Mouse (Mus musculus) megakaryocyte, adult 5-6 weeks (primary cell): ENCODE data around the gene Eml6. TPM values are rescaled to one million over a fixed set of nuclear protein-coding genes. Genes with fewer than 3 reads are reported as not detected.
"Not testable (repeated sequence)": the region's sequence is repeated elsewhere in the genome, so short reads cannot be mapped to it uniquely, and the experiment has no call there.

Experiments used
- ATAC-seq: 2 replicates; pipeline ENCODE4 v1.8.0; 2016; ENCODE audit warnings: mild to moderate bottlenecking, inconsistent platforms; ENCODE audit not compliant: poor library complexity, severe bottlenecking
- total RNA-seq, 2 experiments: library from RNA; stranded (forward) in 1 of 2; stranded (reverse) in 1 of 2; fragments of 153-499, 151-499 nt in 1 of 2; fragments of 221-1000, 200-1000 nt in 1 of 2; gene quantifications; 2 replicates each; pipeline versions ENCODE4 v1.2.3 to v1.2.4; 2015 to 2017

The Eml6 gene
- total RNA-seq, 2 experiments from 2014 or later: 2.1 to 4.0 TPM

- ATAC-seq: no peak
These were observed 164.8 kb downstream of the Eml6 start for GRCm38 (mm10) chr11:29861040-29861439.

DNA sequence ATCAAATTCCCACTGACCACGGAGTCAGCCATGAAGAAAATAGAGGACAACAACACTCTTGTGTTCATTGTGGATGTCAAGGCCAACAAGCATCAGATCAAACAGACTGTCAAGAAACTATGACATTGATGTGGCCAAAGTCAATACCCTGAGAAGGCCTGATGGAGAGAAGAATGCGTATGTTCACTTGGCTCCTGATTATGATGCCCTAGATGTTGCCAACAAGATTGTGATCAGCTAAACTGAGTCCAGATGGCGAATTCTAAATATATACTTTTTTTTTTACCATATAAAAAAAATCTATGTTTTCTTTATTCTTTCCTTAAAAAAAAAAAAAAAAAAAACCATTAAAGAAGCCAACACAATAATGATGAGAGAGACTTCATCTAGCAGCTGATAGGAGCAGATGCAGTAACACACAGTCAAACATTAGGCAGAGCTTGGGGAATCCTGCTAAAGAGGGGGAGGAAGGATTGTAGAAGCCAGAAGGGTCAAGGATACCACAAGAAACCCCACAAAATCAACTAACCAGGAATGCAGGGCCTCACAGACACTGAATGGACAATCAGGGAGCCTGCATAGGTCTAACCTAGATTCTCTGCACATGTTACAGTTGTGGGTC is 185.1 kb downstream of the Eml6 start:
- ATAC-seq: no peak

DNA sequence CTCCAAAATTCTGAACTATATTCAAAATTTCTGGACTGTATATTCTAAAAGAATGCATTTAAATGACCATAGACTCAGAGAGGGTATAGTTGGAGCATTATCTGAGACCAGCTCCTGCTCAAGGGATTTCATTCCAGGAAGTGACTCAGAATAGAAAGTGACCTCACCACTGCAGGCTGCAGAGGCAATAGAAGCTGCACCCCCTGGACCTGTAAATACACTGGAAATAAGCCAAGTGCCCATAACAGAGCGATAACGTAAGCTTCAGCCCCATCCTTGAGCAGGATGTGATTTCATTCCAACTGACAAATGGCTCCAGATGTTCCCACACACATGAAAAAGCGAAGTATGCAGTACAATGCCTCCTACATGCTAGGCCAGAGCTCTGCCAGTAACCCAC is 186.1 kb downstream of the Eml6 start:
- no peak for ATAC-seq

DNA sequence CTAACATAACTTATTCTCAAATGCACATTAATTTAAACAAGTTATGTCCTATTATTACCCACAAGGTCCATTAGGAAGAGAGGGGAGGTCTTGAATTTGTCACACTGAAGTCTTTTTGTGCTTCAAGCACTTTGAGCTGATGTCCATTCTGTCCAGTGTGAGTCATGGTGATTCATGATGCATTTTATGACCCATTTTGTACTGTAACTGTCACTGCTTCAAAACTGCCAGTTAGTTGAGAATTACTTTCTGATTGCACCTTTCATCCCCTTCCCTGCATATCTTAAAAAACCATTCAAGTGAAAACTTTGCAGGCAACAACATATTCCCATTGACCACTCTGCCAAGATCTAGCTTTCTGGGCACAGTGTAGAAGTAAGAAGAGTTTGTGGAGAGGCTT is 188.8 kb downstream of the Eml6 start:
- no peak for ATAC-seq

- ATAC-seq: no peak
These were observed 198.1 kb downstream of the Eml6 start for GRCm38 (mm10) chr11:29827729-29828128.

GRCm38 (mm10) chr11:29826001-29826400 is 199.8 kb downstream of the Eml6 start:
- no peak for ATAC-seq

GRCm38 (mm10) chr11:29825271-29825718 is 200.5 kb downstream of the Eml6 start, which contains the start of gene 4931440F15Rik:
TSS of gene 4931440F15Rik (minus strand) at chr11:29825668.
- not testable (repeated sequence) for ATAC-seq

DNA sequence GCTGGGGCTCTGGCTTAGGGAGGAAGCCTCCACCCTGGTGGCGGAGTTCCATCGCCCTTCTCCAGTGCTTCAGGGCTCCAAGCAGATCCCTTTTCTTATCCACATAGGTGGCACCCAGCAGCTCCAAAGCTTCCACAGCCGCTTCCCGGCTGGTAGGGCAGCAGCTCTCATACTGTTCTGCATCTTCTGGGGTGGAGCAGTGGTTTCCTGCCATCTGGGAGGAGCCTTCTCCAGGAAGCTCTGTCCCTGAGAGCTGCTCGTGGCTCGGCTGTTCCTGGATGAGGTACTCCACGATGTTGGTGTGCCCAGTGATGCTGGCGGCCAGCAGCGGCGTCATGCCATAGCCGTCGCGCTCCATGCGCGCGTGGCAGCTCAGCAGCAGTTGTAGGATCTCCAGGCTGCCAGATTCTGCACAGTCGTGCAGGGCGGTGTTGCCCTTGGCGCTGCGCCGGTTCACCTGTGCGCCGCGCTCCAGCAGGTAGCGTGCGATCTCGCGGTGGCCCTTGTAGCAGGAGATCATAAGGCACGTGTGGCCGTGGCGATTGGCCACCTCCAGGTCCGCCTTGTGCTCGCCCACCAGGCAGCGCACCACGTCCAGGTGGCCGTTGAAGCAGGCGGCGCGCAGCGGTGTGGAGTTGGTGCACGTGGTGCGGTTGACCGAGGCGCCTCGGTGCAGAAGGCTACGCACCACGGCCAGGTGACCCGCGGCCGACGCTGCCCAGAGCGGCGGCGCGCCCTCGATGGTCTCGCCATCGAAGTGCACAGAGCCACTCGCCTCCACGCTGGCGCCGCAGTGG is 201.2 kb downstream of the Eml6 start:
- not testable (repeated sequence) for ATAC-seq

- ATAC-seq: no peak
These were observed 202.7 kb downstream of the Eml6 start for GRCm38 (mm10) chr11:29823141-29823540.

GRCm38 (mm10) chr11:29815670-29816069 is 210.2 kb downstream of the Eml6 start:
- no peak for ATAC-seq

DNA sequence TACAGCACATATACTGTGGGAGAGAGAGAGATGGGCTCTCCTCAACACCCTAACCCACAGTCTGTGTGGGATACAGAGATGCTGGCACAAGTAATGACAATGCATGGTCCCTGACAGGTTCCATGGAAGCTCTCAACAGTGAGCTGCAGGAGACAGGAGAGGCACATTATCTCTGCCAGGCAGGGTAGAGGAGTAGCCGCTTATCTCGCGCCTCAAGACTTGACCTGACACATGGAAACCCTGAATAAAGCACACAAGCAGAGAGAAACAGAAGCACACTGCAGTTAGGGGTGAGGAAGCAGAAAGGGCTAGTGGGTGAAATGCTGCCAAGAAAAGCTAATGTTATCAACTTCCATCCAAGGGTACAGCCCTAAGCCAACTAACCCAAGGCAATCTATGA is 210.6 kb downstream of the Eml6 start:
- peak; percentile 72 for ATAC-seq

- ATAC-seq: no peak
These were observed 212.6 kb downstream of the Eml6 start for GRCm38 (mm10) chr11:29813267-29813666.

GRCm38 (mm10) chr11:29812475-29812874 is 213.4 kb downstream of the Eml6 start:
- ATAC-seq: no peak

DNA sequence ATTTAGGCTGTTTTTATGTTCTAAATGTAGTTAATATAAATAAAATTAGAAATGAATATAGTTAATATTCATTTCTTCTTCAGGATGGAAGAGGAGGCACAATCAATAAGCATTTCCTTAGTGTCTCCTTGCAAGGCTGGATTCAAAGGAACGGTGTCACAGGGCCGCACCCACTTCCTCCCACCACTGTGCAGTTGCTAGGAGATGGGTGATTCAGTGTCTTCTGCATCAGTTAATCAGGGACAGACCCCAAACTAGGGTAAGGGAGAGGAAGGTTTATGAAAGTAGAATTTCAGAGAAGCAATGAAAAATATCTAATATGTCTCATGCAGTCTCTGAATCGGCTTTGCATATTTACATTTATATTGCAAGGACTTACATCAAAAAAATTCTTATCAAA is 215.5 kb downstream of the Eml6 start:
- ATAC-seq: no peak

DNA sequence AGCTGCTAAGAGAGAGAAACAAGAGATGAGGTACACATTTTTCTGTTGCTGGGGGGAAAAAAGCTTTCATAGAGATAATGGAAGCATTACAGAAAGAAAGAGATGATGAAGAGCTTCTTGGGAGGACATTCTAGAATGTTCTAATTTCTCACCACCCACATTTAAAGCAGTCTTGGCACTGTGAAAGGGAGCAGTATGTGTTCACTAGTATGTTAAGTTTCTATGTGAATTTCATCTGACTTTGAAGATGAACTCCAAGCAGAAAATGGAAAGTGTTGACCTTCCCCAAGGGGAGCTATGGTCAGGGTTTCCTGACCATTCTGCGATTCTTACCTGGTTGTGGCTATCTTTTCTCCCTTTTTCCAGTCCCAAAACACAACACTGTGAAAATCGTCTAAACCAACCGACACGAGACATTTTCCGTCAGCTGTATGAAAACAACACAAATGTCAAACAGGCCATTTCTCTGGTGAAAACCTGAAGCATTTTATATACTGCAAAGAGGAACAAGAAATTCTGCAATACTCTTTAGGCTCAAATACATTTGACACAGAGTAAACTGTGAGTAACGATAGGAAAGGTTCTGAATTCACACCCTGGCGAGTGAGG is 216.7 kb downstream of the Eml6 start:
- 0 out of 2 replicates have a peak, but pooled peaks have one; percentile 1 for ATAC-seq

- ATAC-seq: peak; percentile 85
These were observed 217.5 kb downstream of the Eml6 start for GRCm38 (mm10) chr11:29808173-29808980.

DNA sequence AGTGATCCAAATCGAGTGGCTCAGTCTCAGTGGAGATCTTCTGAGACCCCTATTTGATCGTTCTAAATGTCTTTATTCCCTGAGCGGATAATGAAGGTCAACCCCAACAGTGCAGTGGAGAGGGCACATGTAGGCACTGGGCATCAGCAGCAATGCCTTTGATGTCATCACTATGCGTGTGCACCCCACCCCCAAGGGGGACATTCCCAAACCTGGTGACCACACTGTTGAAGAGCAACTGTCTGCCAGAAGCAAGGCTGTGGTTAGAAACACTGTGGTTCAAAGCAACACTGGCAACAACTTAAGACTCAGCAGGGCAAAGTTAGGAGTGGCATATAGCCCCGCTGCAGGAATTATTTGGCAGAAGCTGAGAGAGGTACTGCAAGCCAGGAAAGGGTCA is 218.5 kb downstream of the Eml6 start:
- no peak for ATAC-seq

DNA sequence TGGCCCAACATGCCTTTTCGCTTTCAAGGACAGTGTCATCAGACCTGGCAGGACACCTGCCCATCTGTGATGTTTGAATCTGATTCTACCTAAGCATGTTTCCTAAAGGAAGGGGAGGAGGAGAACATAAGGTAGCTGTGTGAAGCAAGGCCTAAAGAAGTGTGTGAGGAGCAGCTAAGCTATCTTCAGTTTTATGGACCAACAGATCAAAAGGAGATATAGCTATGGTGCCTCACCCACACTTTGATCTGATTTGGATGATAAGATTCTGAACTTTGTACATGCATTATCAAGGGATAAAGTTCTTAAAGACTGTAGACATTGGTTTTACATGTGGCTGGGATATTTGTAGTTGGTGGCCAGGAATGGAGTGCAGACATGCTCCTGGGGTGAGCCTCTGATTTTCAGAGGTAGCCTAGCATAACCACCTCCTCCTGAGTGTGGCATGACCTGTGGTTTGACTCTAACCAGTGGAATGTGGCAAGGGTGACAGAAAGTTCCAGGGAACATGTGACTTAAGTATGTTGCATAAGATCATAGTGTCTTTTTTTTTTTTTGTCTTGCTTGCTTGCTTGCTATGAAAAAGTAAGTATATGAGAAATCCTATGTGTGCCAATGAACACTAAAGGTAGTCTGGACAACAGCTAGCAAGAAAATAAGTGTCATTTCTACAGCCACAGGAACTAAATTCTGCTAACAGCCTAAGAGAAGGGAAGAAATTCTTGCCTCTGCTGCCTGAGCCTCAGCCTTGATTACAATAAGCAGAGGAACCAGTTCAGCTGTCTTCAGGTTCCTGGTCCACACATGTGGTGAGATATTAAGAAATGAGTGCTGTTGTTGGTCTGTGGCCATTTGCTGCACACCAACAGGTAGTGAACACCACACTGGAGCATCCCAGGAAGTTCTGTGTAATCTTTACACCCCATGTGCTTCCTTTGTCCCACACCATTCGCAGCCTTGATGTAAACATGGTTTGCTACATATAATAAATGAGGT is 224.1 kb downstream of the Eml6 start:
- ATAC-seq: peak; percentile 84

GRCm38 (mm10) chr11:29799839-29800238 is 226.0 kb downstream of the Eml6 start:
- ATAC-seq: no peak

GRCm38 (mm10) chr11:29795106-29795505 is 230.7 kb downstream of the Eml6 start:
- ATAC-seq: no peak
